Mouse (Mus musculus): ENCODE results near the gene Nxt2.
"Not testable (repeated sequence)": the region's sequence is repeated elsewhere in the genome, so short reads cannot be mapped to it uniquely, and the experiment has no call there.

Gene Nxt2

DNA sequence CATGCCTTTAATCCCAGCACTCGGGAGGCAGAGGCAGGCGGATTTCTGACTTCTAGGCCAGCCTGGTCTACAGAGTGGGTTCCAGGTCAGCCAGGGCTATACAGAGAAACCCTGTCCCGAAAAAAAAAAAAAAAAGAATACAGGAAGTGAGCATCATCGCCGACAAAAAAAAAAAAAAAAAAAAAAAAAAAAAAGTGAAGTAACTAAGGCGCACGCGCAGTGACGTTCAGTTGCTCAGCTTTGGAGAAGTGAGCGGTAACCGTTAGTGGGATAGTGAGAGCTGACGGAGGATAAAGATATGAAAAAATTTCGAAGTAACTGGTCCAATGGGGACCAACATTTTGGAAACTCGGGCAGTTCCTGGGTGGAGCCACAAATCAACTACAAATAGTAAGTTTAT lies at the start of gene Nxt2:
Nxt2 (plus strand) TSS at position 229 of the 400 bp plus-strand sequence.
- peak; percentile 63 for DNase-seq (ENCODE audit: low read depth, low spot score)

DNA sequence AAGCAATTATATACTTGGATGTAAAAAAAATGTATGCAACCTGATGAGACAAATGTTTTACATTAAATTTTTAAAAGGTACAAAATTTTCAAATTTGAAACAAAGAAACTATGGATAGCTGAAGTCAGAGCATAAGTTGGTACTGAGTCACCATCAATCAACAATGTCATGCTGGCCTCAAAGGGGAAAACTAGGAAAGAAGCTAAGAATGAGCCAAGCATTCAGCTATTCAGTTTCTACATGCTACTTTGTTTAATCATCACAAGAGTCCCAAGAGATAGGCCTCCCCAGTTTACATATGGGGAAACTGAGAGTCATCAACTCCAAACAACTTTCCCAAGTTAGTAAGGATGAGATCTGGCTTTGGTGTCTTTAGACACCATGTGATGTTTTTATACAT lies 49.6 kb upstream of the Nxt2 start:
- no peak for DNase-seq (ENCODE audit: low read depth, low spot score)

- DNase-seq (ENCODE audit: low read depth, low spot score): no peak
Observed at GRCm38 (mm10) chrX:142182026-142182425, 44.5 kb upstream of the Nxt2 start.

- peak; percentile 33 for DNase-seq (ENCODE audit: low read depth, low spot score)
Observed at GRCm38 (mm10) chrX:142189023-142189703, 37.4 kb upstream of the Nxt2 start.

GRCm38 (mm10) chrX:142190355-142190754 lies 36.2 kb upstream of the Nxt2 start:
- DNase-seq (ENCODE audit: low read depth, low spot score): no peak

DNA sequence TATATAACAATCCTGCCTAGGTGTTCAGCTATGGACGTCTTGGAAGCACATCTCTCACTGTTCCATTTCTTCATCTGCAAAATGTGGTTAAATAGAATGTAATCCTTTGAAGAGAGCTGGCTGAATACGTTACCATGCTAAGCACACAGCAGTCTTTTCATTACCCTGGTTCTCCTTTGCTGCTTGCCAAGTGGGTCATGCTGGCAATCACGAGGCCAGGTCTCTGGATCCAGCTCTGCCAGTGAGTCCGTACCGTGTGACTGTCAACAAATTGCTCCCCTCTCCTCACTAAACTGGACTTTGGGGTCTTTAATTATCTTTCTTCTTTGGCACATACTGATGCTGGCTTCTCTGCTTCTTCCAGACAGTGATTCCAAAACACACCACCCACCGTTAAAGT lies 32.1 kb upstream of the Nxt2 start:
- no peak for DNase-seq (ENCODE audit: low read depth, low spot score)

GRCm38 (mm10) chrX:142195551-142195950 lies 31.0 kb upstream of the Nxt2 start:
- DNase-seq (ENCODE audit: low read depth, low spot score): no peak

DNA sequence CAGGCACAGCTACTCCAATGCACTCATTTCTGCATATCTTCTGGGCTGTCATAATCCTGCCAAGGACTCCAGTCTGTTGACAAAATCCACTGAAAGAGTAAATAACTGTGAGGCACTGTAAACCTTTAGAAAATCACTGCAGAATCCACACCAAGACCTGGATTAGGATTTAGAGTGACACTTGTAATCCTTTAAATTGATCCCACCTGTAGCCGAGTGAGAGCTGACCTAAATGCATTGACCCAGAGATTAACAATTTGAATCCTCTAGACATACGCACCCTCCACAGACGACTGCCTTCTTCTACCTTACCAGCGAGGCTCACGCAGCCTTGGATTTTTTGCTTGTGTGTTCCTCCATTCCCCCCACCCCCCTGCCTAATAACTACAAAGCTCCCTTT lies 29.7 kb upstream of the Nxt2 start, which contains the start of gene Gucy2f:
Gucy2f (minus strand) TSS at position 101 of the 400 bp plus-strand sequence.
- no peak for DNase-seq (ENCODE audit: low read depth, low spot score)

DNA sequence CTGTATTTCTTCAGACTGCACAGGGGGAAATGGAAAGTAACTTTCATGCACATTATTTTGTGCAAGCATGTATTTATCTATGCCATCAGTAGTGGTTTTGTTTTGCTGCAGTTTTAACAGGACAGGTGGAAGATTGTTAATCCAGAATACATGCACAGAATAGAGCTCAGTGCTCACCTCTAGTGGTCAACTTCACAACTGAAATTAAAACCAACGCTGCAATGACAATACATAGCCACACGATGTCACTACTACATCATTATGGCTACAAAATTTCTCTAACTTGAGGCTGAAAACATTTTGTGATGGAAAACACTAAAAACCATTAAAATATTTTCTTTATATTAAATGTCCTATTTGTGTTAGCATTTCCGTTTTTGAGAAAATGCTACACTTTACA lies 26.3 kb upstream of the Nxt2 start:
- peak; percentile 21 for DNase-seq (ENCODE audit: low read depth, low spot score)

DNA sequence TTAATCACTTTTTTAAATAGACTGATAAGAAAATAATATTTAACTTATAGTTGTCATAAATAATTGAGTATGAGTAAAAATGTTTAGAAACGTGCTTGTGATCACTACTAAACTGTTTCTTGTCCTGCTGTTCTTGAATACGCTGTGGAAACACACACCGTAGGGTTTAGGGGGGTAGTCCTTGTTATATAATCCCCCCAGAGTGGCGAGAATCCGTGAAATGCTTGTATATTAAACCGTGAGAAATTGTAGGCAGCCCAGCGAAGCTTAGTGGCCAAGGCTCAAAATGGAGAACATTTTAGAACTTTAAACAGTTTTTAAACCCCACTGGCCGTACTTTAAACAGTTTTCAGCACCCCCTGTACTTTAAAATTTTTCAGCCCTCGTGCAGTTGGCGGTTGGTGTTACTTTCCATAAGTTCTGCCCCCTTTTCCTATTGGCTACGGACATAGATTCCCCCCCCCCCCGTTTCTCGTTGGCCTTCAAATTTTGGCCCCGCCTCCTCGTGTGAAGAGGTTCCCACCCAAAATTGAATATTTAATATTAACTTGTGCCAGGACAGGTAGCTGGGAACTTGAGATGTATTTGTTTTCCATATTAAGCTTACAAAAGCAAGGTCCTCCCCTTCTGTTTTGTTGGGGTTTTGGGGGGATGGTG lies 956 bp downstream of the Nxt2 start:
- DNase-seq (ENCODE audit: low read depth, low spot score): peak; percentile 67

DNA sequence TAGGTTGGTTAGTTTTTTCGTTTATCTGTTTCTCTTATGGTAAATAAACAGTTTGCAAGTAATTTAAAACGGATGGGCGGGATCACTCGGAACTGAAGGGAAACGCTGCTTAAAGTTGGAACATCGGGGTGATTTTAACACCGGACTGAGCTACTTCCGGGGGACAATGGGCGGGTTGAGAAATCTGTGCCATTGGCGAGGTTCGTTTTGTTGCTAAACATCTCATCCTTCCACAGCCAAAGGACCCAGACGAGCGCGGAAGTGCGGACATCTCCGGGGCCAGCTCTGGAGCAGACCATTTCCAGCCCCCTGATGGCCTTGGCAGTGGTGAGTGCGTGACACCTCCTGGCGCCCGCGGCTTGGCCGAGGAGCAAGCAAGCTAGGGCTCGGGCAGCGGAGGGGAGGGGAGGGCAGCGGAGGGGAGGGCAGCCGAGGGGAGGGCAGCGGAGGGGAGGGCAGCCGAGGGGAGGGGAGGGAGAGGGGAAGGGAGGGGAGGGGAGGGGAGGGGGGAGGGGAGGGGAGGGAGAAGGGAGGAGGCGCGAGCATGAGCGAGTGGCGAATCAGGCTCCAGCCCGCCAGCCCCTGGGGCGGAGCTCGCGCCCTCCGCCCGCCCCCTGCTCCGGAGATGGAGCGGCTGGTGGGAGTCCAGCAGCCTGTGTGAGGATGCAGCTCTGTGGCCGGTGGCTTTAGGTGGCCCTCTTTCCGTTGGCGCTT lies 1.6 kb downstream of the Nxt2 start:
- DNase-seq (ENCODE audit: low read depth, low spot score): peak; percentile 84

DNA sequence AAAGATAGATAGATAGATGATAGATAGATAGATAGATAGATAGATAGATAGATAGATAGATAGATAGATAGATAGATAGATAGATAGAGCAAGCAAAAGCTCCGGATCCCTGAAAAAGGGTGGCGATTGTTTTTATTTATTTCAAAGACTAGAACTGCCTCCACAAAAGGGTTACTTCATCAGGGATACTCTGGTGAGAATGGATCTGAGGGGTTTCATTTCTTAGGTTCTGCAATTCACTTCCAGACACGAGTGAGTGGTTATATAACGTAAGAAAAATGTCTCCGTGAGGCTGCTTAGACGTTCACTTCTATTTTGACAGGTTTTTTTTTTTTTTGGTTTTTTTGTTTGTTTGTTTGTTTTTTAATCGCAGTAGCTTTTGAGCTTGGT lies 2.2 kb downstream of the Nxt2 start:
- no peak for DNase-seq (ENCODE audit: low read depth, low spot score)

GRCm38 (mm10) chrX:142236146-142236545 lies 9.6 kb downstream of the Nxt2 start:
- not testable (repeated sequence) for DNase-seq (ENCODE audit: low read depth, low spot score)

GRCm38 (mm10) chrX:142237101-142237500 lies 10.5 kb downstream of the Nxt2 start:
- DNase-seq (ENCODE audit: low read depth, low spot score): no peak

GRCm38 (mm10) chrX:142245682-142246327 lies 19.2 kb downstream of the Nxt2 start:
- DNase-seq (ENCODE audit: low read depth, low spot score): no peak

GRCm38 (mm10) chrX:142250008-142250736 lies 23.6 kb downstream of the Nxt2 start:
- no peak for DNase-seq (ENCODE audit: low read depth, low spot score)

DNA sequence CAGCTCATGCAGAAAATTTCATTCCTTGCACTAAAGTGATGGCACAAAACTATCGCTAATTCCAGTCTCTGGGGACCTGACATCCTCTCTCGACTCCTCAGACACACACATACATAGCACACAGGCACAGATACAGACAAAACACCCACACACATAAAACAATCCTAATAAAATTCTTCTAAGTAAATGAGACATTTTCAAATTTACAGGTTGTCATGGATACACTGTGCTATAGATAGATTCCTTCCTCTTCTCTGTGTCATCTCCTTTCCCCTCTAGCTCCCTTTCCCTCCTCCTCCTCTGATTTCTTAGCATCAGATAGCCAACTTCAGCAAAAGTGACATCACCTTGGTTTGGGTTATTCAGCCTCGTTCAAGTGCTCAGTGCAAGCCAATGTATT lies 49.5 kb downstream of the Nxt2 start:
- DNase-seq (ENCODE audit: low read depth, low spot score): no peak

DNA sequence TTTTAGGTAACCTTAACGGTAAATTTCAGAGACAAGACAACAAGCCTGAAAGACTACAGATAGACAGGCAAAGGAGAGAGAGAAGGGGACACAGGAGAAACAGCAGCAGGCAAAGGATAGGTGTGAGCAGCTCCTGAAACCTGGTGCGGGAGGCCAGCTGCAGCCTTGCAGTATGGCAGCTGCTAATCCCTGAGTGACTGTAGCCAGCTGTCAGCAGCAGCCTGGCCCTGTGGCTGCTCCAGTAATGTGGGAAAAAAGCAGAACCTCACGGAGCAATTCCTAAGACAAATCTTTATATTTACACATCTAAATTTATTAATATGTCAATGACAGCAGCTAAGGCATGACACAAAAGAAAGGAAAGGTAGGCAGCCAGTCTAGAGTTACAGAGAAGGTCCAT lies 50.0 kb downstream of the Nxt2 start:
- no peak for DNase-seq (ENCODE audit: low read depth, low spot score)

GRCm38 (mm10) chrX:142285905-142286304 lies 59.3 kb downstream of the Nxt2 start:
- DNase-seq (ENCODE audit: low read depth, low spot score): no peak

All from ES-CJ7 (cell line).